Mouse (Mus musculus) limb, embryonic 14.5 days (tissue): ENCODE results near the gene Vps13d. TPM values are rescaled to one million over a fixed set of nuclear protein-coding genes. Genes with fewer than 3 reads are reported as not detected.

ENCODE experiments used
- ATAC-seq: fragments of 200-750 bp; cut with Nextera tagmentation; 2 replicates; pipeline ENCODE4 v1.8.0; 2017; ENCODE audit warnings: low read depth, moderate number of reproducible peaks, moderate TSS enrichment; ENCODE audit not compliant: low FRiP score
- DNase-seq: peaks from one replicate; pipeline ENCODE4 v3.0.0-alpha.2; 2015; ENCODE audit warnings: low spot score
- H3K27ac ChIP-seq: fragments of 300-500 bp; sonication (generic); replicated peaks from 2 replicates; pipeline ENCODE4 v1.5.1; 2014; ENCODE audit warnings: low read depth, mild to moderate bottlenecking, low read length, moderate library complexity, mixed read lengths
- H3K27me3 ChIP-seq: fragments of 300-500 bp; sonication (generic); 2 replicates; pipeline ENCODE4 v1.6.1; 2014; ENCODE audit warnings: low read length, mixed read lengths; ENCODE audit not compliant: control insufficient read depth, insufficient read depth
- H3K36me3 ChIP-seq: fragments of 300-500 bp; sonication (generic); 2 replicates; pipeline ENCODE4 v1.6.1; 2014; ENCODE audit warnings: mild to moderate bottlenecking, low read length, moderate library complexity, mixed read lengths; ENCODE audit not compliant: control insufficient read depth, insufficient read depth
- H3K4me1 ChIP-seq: fragments of 300-500 bp; sonication (generic); 2 replicates; pipeline ENCODE4 v1.6.1; 2014; ENCODE audit warnings: antibody characterized with exemption, low read length, mixed read lengths; ENCODE audit not compliant: control insufficient read depth, insufficient read depth
- H3K4me2 ChIP-seq: fragments of 300-500 bp; sonication (generic); replicated peaks from 2 replicates; pipeline ENCODE4 v1.6.1; 2014; ENCODE audit warnings: low read depth, mild to moderate bottlenecking, low read length, moderate library complexity; ENCODE audit not compliant: severe bottlenecking
- H3K4me3 ChIP-seq: fragments of 300-500 bp; sonication (generic); replicated peaks from 2 replicates; pipeline ENCODE4 v1.5.1; 2014; ENCODE audit warnings: low read length
- H3K9ac ChIP-seq: fragments of 300-500 bp; sonication (generic); 2 replicates; pipeline ENCODE4 v1.6.1; 2014; ENCODE audit warnings: mild to moderate bottlenecking, low read depth, low read length, moderate library complexity; ENCODE audit not compliant: severe bottlenecking
- H3K9me3 ChIP-seq: fragments of 300-500 bp; sonication (generic); 2 replicates; pipeline ENCODE4 v1.6.1; 2016; ENCODE audit warnings: low read length; ENCODE audit not compliant: control insufficient read depth
- POLR2A ChIP-seq: fragments of 200-500 bp; IDR thresholded peaks from 2 replicates; pipeline ENCODE4 v1.8.0; 2012; ENCODE audit warnings: inconsistent platforms, mild to moderate bottlenecking, moderate library complexity, borderline replicate concordance; ENCODE audit not compliant: insufficient read depth, insufficient read length; ENCODE audit errors: extremely low read depth
- WGBS: fragments of 180-500 bp; shearing (Covaris S2); extraction: QIAGEN DNeasy Blood & Tissue Kit; methylation state at CpG from one replicate; pipeline ENCODE4 v1.1.7; 2014; 5-methylcytosine and 5-hydroxymethylcytosine counted together
- polyA plus RNA-seq, 2 experiments: library from polyadenylated mRNA; depleted of rRNA in 1 of 2; stranded (reverse) in 1 of 2; unstranded in 1 of 2; fragments of >200 nt; fragmentation: Nextera tagmentation in 1 of 2; extraction: Ambion mirVana in 1 of 2; gene quantifications; 2 replicates each; pipeline versions ENCODE4 v1.2.1 to v1.2.3; 2012 to 2014

The Vps13d gene
- polyA plus RNA-seq, 2 experiments = 16.8 to 26.3 TPM

DNA sequence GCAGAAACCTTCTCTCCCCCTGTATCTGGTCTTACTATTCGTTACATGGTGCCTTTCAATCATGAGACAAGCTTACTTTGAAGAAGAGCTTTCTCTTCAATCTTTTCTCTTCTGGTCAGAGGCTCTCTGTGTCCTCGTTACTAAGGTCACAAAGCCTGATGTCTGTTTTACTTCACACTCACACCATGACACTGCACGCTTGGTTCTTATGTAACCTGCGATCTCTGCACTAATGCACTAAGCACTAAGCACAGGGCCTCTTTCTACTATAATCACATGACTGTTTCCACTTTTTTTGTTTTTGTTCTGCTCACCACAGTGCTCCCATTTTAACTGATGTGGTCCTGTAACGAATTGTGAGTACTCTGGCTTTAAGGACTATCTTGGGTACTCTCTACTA lies 146.8 kb downstream of the Vps13d start:
- WGBS = 72% methylated on average over 5 of the region's 5 CpGs
- DNase-seq = no peak
- peaks cover 25% of the 10 kb centered on the region for H3K4me1 ChIP-seq
- no peaks in the 10 kb centered on the region for H3K27me3 ChIP-seq
- H3K36me3 ChIP-seq = peaks cover 35% of the 10 kb centered on the region
- H3K27ac ChIP-seq = no peak overlapping the region
- H3K9ac ChIP-seq = no peak overlapping the region
- TF ChIP-seq POLR2A = no peak
- H3K4me3 ChIP-seq = no peak overlapping the region
- no peaks in the 10 kb centered on the region for H3K9me3 ChIP-seq
- no peak overlapping the region for H3K4me2 ChIP-seq
- ATAC-seq = no peak

DNA sequence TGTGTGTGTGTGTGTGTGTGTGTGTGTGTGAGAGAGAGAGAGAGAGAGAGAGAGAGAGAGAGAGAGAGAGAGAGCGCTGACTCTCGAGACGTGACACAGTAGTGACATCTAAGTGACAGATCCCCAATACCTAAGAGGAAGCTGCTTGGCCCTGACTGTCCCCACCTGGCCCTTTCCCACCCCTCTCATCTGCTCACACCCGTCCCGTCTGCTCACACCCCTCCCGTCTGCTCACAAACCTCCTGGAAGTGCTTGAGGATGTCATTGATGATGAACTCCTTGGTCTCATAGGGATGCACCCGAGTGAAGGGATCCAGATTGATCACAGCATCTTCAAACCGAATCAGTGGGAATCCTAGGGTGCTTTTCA lies 148.8 kb downstream of the Vps13d start:
- no peak for DNase-seq
- H3K36me3 ChIP-seq = peaks cover 36% of the 10 kb centered on the region
- no peak overlapping the region for H3K4me2 ChIP-seq

DNA sequence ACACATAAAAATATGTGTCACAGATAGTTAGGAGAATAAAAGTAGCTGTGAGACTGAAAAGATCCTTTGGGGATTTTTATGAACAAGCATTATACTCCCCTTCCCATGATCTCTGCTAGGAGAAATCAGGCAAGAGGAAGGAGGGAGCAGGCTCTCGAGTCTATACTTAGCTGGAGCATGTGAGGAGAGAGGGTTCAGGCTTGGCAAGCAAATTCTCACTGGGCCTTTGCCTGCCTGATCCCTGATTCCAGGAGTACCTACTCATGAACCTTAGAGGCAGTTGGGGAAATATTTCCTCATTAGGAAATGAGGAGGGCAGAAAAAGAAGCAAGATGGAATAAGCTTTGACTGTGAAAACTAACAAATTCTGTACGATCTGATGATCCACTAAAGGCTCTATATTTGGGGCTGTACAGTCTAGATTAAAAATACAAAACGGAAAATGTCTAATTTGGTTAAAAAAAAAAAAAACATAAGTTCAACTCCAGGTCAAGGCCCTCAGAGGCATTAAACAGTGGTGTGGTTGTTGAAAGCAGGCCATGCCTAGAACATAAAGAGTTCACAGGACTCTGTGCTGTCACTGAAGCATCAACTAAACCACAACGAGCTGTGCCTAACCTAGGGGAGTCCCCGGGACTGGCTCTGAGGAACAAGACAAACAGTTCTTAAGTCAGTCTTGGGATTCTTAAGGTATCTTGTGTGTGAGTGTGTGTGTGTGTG lies 149.3 kb downstream of the Vps13d start:
- ATAC-seq (no peak), DNase-seq (no peak)
- Histone ChIP-seq H3K4me3 (no peak overlapping the region), H3K9ac (no peak overlapping the region), H3K4me1 (peaks cover 18% of the 10 kb centered on the region), H3K9me3 (no peaks in the 10 kb centered on the region), H3K27me3 (no peaks in the 10 kb centered on the region), H3K36me3 (peaks cover 36% of the 10 kb centered on the region), H3K27ac (no peak overlapping the region), H3K4me2 (no peak overlapping the region)
- 69% methylated on average over 5 of the region's 5 CpGs for WGBS
- no peak for TF ChIP-seq POLR2A

More for the DNA sequence above, 148.8 kb downstream of the Vps13d start:
- Histone ChIP-seq H3K27ac (no peak overlapping the region), H3K9me3 (no peaks in the 10 kb centered on the region), H3K27me3 (no peaks in the 10 kb centered on the region), H3K4me3 (no peak overlapping the region), H3K4me1 (peaks cover 17% of the 10 kb centered on the region), H3K9ac (no peak overlapping the region)
- TF ChIP-seq POLR2A = no peak
- ATAC-seq = no peak
- 74% methylated on average over 5 of the region's 8 CpGs for WGBS

DNA sequence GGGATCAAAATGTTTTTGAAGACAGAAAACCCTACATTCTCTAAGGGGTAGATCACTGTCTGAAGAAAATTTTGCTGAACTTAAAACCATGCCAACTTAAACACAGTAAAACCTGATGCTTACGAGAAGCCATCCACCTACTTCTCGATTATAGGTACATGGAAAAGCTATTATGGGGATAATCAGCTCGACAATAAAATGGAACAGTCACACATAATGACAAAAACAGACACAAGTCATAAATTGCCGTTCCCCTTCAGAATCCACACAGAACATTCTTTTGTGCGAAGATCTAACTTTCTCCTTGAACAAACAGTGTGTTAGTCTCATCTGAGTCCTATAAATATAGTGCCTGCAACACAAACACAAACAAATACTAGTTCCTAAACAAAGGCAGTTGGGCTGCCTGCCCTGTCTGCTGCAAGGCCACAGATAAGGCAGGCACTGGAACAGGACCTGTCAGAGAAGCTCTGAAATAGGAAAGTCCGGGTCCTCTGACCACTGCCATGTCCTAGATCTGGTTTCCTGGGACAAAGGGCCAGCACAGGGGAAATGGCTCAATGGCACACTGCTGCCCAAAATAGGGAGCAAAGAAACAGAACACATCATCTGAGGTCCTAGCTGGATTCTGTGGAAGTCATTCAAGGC lies 153.5 kb downstream of the Vps13d start:
- H3K27me3 ChIP-seq = no peaks in the 10 kb centered on the region
- no peak overlapping the region for H3K9ac ChIP-seq
- 26% methylated on average over 6 of the region's 6 CpGs for WGBS
- TF ChIP-seq POLR2A = no peak
- ATAC-seq (peak; percentile 80), DNase-seq (peak; percentile 48)
- no peaks in the 10 kb centered on the region for H3K9me3 ChIP-seq
- peaks cover 23% of the 10 kb centered on the region for H3K4me1 ChIP-seq
- H3K4me2 ChIP-seq = no peak overlapping the region
- H3K36me3 ChIP-seq = peaks cover 26% of the 10 kb centered on the region
- H3K4me3 ChIP-seq = no peak overlapping the region
- peak overlapping the region; percentile 70 for H3K27ac ChIP-seq

GRCm38 (mm10) chr4:145037631-145038416 lies 157.0 kb downstream of the Vps13d start:
- no peaks in the 10 kb centered on the region for H3K27me3 ChIP-seq
- no peaks in the 10 kb centered on the region for H3K9me3 ChIP-seq
- H3K27ac ChIP-seq = no peak overlapping the region
- H3K4me1 ChIP-seq = peaks cover 30% of the 10 kb centered on the region
- 74% methylated on average over 5 of the region's 5 CpGs for WGBS
- H3K36me3 ChIP-seq = peaks cover 8% of the 10 kb centered on the region; the same call in 1 of the 2 replicates
- no peak overlapping the region for H3K9ac ChIP-seq
- no peak overlapping the region for H3K4me2 ChIP-seq
- ATAC-seq = no peak
- H3K4me3 ChIP-seq = no peak overlapping the region
- DNase-seq = no peak
- no peak for TF ChIP-seq POLR2A
